ENCODE assay signal across 7 mouse cellular contexts in genomic region chr5:146230864-146231654, GRCm38 (mm10). TPM values are rescaled to one million over a fixed set of nuclear protein-coding genes. Genes with fewer than 3 reads are reported as not detected.
DNase-seq lines count a peak whose midpoint lies in the region; ATAC-seq lines count a peak whose summit lies in the region.

Gene Cdk8, plus strand, starts transcription at chr5:146231230.

- H3K36me3 ChIP-seq in embryonic facial prominence, embryonic 12.5 days = no peaks in the 10 kb centered on the region
- H3K36me3 ChIP-seq in limb, embryonic 11.5 days (ENCODE audit: control insufficient read depth, insufficient read depth, low read length) = no peaks in the 10 kb centered on the region; the same call in 1 of the 2 replicates
- H3K36me3 ChIP-seq in midbrain, embryonic 14.5 days (ENCODE audit: control insufficient read depth, insufficient read depth, low read length) = no peaks in the 10 kb centered on the region

- H3K9ac ChIP-seq in embryonic facial prominence, embryonic 12.5 days = peak within 1 kb of the TSS; percentile 91
- peak within 1 kb of the TSS; percentile 91 for H3K9ac ChIP-seq in limb, embryonic 11.5 days (ENCODE audit: low read length)
- H3K9ac ChIP-seq in midbrain, embryonic 14.5 days (replicated peaks; ENCODE audit: low read length) = peak within 1 kb of the TSS; percentile 78

- H3K4me3 ChIP-seq in embryonic facial prominence, embryonic 12.5 days = peak within 1 kb of the TSS; percentile 93
- H3K4me3 ChIP-seq in limb, embryonic 11.5 days (ENCODE audit: low read depth, low read length) = peak within 1 kb of the TSS; percentile 77
- peak within 1 kb of the TSS; percentile 76 for H3K4me3 ChIP-seq in midbrain, embryonic 14.5 days (replicated peaks; ENCODE audit: low read depth, low read length)

- peak; percentile 90 for DNase-seq in adrenal gland, postnatal 25 days
- DNase-seq in heart, adult 11 months = peak; percentile 99
- peak; percentile 95 for DNase-seq in kidney, adult 18-20 months
- peak; percentile 93 for DNase-seq in limb, embryonic 11.5 days (ENCODE audit: low spot score)
- DNase-seq in midbrain, embryonic 14.5 days = peak; percentile 98
- DNase-seq in spleen, adult 18-20 months = peak; percentile 80 to 87

- H3K9me3 ChIP-seq in embryonic facial prominence, embryonic 12.5 days = no peaks in the 10 kb centered on the region
- no peaks in the 10 kb centered on the region for H3K9me3 ChIP-seq in limb, embryonic 11.5 days (ENCODE audit: control insufficient read depth, low read length)
- no peaks in the 10 kb centered on the region for H3K9me3 ChIP-seq in midbrain, embryonic 14.5 days (ENCODE audit: control insufficient read depth, low read length)

- peak within 1 kb of the TSS; percentile 98 for H3K27ac ChIP-seq in embryonic facial prominence, embryonic 12.5 days
- H3K27ac ChIP-seq in limb, embryonic 11.5 days (replicated peaks; ENCODE audit: low read depth, low read length) = peak within 1 kb of the TSS; percentile 92
- H3K27ac ChIP-seq in midbrain, embryonic 14.5 days (replicated peaks; ENCODE audit: low read depth, low read length) = peak within 1 kb of the TSS; percentile 95

- H3K4me1 ChIP-seq in embryonic facial prominence, embryonic 12.5 days = peaks cover 10% of the 10 kb centered on the region
- peaks cover 3% of the 10 kb centered on the region; the same call in 1 of the 2 replicates for H3K4me1 ChIP-seq in limb, embryonic 11.5 days (ENCODE audit: control insufficient read depth, insufficient read depth, low read length)
- peaks cover 18% of the 10 kb centered on the region; the same call in 1 of the 2 replicates for H3K4me1 ChIP-seq in midbrain, embryonic 14.5 days (ENCODE audit: control insufficient read depth, insufficient read depth, low read length)

- no peaks in the 10 kb centered on the region for H3K27me3 ChIP-seq in embryonic facial prominence, embryonic 12.5 days
- no peaks in the 10 kb centered on the region for H3K27me3 ChIP-seq in limb, embryonic 11.5 days (ENCODE audit: control insufficient read depth, insufficient read depth, low read length)
- no peaks in the 10 kb centered on the region for H3K27me3 ChIP-seq in midbrain, embryonic 14.5 days (ENCODE audit: control insufficient read depth, insufficient read depth, low read length)

- H3K4me2 ChIP-seq in embryonic facial prominence, embryonic 12.5 days (replicated peaks) = peak within 1 kb of the TSS; percentile 76
- H3K4me2 ChIP-seq in limb, embryonic 11.5 days (ENCODE audit: low read depth, severe bottlenecking) = peak within 1 kb of the TSS; percentile 67
- H3K4me2 ChIP-seq in midbrain, embryonic 14.5 days (ENCODE audit: low read length) = peak within 1 kb of the TSS; percentile 81

- peak; percentile 84 for ATAC-seq in embryonic facial prominence, embryonic 12.5 days (ENCODE audit: insufficient number of reproducible peaks, insufficient read depth, low FRiP score, low TSS enrichment)
- ATAC-seq in limb, embryonic 11.5 days (ENCODE audit: insufficient number of reproducible peaks, low FRiP score, low TSS enrichment, low read depth) = peak; percentile 91
- peak; percentile 90 for ATAC-seq in midbrain, embryonic 14.5 days (ENCODE audit: low FRiP score, low TSS enrichment)

- under 1% methylated on average over 70 of the region's 102 CpGs for WGBS in embryonic facial prominence, embryonic 12.5 days
- WGBS in limb, embryonic 11.5 days = under 1% methylated on average over 66 of the region's 102 CpGs
- under 1% methylated on average over 88 of the region's 102 CpGs for WGBS in midbrain, embryonic 14.5 days

RNA-seq across cellular contexts. Expression of gene Cdk8, which starts in this region (rescaled TPM):
- 107 and 135 TPM in 2 replicates for total RNA-seq in adrenal gland, postnatal 25 days (2021)
- 30.8 and 31.7 TPM in 2 replicates for polyA plus RNA-seq in embryonic facial prominence, embryonic 12.5 days (2016; fragmentation: Nextera tagmentation; extraction: Ambion mirVana)
- 32.8 and 36.1 TPM in 2 replicates for polyA plus RNA-seq in limb, embryonic 11.5 days (2014; fragmentation: Nextera tagmentation; extraction: Ambion mirVana)
- polyA plus RNA-seq in midbrain, embryonic 14.5 days (2014; fragmentation: Nextera tagmentation; extraction: Ambion mirVana) = 28.5 and 29.8 TPM in 2 replicates

Comparison
In these comparisons a context has a peak if more than half of its experiments do, and no peak if none do; other contexts are left out.
1. Peak in every context shown above with its lines: DNase-seq, ATAC-seq, H3K4me3 ChIP-seq and H3K27ac ChIP-seq.